Mouse (Mus musculus) gastrocnemius, adult 18-20 months (tissue): ENCODE measurements at regions not wholly inside any gene's neighbourhood (a gene's known extent, or its start where the extent isn't known, plus 50 kb on each side); places are given as distances from the start of the nearest gene placed in this dataset.

ENCODE experiments used
- DNase-seq: peaks from one replicate; pipeline ENCODE4 v3.0.0; 2021; ENCODE audit warnings: low spot score

DNA sequence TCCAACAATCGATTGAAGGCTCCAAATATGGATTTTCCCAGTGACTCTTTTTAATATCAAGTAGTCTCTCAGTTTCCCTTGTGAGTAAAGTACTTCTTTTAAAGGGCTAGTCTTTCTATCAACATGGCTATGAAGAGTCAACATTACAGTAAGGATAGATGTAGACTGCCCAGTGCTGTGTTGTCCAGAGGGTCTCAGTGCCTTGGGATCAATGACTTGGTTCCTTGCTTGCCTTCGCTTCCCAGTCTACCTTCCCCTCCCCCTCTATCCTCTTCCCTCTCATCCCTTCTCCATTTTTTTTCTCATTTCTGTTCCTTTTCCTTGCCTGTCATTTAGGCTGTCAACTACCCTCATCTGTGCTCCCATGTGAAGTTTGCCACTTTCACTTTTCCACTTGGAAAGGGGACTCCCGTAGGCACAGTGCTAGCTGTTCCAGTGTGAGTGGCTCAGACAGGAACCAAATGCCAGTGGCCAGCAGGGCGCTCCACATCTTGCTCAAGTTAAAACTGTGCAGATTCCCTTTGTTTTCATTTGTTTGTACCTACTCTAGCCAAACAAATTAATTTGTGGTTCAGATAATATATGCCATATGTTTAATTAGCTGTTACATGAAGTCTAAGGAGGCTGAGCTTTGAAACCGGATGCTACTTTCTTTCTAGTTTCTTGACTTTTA lies 608.9 kb downstream of the Lmo4 start:
- no peak for DNase-seq

DNA sequence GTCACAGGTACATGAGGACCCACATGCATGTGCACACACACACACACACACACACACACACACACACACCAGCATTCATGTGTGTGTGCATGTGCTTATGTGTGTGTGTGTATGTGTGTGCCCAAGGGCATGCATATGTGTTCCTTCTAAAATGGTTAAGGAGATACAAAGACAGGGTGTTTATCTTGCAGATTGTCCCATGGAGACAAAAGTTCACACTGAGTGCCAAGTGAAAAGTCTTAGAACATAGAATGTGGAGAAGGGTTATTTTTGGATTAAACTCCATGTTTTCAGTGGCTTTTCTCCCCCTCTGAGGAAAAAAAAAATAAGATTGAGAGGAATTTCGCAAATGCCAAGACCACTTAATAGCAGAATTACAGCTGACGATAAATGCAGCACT lies 609.9 kb downstream of the Lmo4 start:
- no peak for DNase-seq

DNA sequence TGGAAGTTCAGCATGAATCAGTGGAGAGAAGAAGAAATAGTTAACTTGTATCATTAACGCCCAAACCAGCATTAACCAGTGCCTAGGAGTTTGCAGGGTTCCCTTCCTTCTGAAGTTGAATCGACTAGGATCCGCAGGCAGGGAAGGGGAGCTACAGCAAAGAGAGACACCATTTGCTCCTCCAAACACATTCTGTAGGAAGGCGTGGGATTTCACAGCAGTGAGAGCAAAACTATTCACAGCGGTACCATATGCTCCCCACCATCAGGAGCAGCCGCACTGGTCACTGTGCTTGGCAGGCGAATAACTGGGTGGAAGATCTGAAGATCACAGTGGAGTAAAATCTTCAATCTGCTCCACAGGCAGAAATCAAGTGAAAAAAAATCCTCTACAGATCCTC lies 610.3 kb downstream of the Lmo4 start:
- no peak for DNase-seq

DNA sequence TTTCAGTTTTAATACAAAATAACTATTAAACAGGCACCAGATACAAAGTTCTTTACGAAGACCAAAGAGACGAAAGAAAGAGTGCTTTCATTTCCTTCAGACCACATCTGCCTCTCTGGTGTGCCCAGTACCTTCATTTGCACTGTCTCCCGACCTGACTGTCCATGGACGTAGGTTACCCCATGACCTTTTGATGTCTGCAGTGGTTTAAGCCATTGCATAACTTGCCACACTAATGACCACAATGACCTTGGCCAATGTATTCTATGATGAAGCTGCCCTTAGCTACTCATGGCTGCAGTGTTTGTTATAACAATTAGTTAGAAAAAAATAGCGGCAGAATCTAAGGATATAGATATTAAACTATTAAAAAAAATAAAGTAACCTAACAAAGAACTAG lies 618.4 kb downstream of the Lmo4 start:
- DNase-seq, result no peak

DNA sequence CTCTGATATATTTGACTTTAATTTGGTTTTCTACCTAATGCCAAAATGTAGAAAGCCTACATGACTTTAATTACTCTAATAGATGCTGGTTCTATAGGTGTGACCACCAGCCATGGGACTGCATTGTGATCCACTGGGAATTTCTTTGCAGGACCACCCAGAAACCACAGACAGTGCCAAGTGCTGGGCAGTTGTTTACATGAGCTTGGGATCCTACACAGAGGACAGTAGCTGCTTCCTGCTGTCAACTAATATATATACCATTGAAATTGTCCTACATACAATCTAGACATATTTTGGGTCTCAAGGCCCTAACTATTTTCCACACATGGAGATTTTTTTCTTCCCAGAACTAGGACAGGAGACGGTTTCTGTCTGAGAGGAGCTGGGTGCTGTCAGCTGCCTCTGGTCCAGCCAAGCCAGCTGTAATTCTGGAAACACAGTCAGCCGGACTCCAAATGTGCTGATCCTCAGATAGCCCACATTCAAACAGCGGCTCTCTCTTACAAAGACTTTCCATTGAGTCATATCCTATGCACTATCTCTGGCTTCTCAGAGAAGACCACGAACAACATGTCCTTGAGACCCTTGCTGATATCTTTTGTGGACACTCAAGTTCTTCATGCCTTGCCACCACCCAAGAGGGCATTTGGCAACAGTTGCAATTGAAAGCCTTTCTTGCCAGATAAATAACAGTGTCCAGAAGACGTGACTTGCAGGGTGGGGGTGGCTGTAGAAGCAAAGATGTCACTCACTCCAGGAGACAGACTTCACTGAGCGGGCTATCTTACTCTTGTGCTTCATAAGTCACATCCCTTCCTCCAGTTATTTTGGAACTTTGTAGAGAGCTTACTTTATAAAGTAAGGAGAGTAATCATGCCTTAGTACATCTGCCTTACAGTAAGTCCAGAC lies 620.1 kb downstream of the Lmo4 start:
- DNase-seq, result no peak

DNA sequence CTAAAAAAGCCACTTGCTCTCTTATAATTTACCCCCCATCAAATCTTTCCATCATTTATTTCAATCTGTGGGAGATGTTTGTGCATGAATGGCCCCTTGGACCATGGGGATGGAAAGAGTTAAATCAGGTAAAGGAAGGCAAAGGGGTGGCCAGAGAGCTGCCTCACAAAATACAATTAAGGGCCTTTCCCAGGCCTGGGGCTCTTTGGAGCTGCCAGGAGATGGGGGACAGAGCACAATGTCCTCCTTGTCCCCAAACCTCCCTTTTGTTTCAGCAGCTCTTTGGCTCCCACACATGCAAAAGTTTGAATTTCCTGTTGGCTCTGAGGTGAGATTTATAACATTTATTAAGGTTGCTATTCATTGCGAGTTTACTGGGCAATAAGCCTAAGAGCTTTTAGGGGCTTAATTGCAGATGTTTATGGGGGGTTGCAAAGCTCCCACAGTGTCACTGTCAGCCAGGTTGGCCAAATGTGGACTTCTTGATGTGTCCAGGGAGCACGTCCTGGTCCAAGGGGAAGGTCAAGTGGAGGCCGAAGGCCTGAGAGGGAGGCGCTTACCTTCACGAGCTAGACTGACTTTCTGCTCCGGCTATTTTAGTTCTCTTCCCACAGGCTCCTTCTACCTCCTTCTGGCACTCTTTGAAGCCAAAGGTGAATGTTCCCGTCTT lies 628.5 kb downstream of the Lmo4 start:
- DNase-seq, result no peak

DNA sequence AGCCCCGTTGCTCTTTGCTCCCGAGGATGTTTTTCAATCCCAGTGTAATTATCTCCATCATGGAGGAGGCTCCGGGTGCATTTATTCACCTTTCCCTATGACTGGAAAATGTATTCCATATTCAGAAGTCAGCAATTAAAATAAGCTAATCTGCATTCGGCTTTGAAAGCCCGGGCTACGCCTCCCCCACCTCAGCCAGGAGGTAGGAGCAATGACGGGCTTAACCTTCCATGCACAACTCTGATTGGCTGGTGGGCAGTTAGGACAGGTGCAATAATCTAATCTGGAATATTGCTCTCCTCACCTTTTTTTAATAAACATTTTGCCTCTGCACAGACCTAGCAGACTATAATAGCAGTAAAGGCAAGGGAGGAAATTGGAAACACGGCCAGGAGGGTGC lies 629.3 kb downstream of the Lmo4 start:
- DNase-seq, result no peak

DNA sequence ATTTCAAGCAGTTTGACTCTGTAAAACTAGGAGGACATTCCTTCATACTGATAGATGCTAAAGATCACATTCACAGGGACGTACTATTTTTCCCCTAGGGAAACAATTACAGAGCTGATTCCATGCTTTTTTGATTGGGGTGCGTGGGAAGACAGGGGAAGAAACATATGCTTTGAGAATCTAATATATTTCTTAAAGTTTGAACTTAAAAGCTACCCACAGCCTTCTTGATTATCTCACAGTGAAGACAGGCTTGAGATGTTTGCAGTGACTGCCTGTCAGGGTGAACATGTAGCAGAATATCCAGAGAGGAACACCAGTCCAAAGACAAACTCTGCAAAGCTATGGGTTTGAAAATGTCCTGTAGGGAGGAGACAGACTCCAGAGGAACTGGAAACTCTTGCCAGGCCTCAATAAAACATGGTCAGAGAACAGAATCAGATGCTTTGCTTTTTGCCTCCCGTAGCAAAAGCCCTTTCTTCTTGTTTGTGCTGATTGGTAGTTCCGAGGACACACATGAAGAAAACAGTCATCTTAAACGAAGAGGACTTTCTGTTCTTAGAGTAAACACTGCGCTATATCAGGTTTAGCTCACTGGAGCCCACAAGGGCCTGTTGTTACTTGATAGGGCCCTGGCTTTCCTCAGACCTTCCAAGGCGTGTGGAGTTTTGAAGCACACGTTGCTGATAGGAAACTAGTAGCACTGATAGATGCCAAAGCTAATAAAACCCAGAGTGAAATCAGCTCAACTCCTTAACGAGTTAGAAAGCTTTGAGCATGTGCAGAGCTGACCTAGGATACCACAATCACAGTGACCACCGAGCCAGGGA lies 630.8 kb downstream of the Lmo4 start:
- DNase-seq, result peak; percentile 8

DNA sequence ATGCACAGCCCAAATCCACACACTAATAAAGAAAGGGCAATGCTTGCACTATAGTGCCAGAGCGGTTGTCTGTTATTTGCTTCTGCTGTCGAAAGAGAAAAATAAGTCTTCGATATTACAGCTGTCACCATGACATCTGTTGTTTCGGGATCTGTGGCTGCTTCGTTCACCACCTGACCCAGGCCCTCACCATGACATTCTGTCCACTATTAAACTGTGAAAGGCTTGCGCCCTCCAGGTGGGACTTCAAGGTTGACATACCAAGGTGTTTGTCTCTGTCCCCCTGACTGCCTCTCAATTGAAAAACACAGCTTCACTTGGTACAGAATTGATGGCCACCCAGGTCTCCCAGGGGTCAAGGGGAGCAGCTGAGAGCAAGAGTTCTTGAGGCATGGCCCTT lies 635.1 kb downstream of the Lmo4 start:
- no peak for DNase-seq

DNA sequence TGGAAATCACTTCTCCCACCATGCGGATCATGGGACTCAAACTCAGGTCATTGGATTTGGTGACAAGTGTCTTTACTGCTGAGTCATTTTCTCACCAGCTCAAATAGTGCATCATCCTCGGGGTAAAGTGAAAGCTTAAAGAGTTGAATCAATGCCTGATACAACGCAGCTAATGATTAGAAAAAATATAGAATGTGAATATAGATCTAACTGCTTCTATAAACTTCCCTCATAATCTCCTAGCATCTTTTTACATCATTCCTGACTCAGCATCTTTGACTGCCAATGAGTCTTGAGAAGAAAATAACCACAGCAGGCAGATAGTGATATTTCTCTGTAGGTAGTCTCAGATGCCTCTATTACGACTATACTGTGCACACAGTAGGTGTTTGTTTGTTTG lies 640.0 kb downstream of the Lmo4 start:
- no peak for DNase-seq

DNA sequence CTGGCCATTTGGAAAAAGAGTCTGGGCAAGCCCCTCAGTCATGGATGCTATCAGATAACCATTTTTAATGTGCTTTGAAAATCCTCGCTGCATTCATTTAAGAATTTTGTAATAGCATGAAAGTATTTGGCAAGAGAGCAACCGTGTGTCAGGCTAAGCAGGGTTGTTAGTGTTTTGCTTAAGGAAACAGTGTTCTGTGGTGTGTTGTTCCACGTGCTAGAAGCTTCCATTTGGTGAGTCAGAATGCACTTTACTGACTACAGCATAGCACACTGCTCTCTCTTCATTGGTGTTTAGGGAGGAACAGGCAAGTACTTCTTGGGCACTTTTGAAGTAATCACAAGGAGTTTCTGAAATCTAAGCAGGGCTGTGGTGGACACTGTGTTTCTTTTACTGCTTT lies 661.0 kb upstream of the Pkn2 start:
- no peak for DNase-seq

DNA sequence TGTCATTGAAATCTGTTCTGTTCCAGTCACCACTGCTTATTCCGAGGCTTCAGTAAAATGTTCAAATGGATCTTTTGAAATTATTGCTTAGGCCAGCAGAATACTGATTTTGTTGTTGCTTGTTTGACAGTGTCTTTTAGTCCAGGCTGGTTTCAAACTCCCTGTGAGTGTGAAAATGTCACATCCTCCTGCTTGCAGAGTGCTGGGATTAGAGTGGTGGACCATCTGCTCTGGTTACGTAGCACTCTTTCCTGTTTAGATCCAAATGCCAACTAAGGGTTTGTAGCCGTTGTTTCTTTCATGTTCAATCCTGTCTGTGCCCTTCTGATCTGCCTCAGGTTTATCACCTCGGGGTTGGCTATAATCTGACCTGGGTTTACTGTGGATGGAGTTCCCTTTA lies 646.2 kb upstream of the Pkn2 start:
- DNase-seq, result no peak

DNA sequence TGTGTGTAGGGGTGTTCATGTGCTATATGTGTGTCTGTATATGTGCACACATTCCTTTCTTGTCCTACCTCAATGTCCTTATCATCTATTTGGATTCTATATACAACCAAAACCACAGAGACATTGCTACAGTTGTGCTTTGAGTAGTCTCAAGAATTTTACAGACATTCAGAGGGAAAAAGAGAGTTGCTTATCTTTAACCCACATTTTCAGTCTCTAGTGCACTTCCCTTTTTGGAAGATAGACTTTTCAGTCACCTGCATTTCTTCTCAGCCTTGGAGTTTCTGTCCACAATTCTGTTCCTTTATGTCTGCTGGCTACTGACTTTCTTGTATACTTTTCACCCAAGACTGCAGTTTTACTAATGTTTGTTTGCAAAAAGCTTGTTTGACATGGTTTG lies 645.5 kb upstream of the Pkn2 start:
- DNase-seq, result no peak

DNA sequence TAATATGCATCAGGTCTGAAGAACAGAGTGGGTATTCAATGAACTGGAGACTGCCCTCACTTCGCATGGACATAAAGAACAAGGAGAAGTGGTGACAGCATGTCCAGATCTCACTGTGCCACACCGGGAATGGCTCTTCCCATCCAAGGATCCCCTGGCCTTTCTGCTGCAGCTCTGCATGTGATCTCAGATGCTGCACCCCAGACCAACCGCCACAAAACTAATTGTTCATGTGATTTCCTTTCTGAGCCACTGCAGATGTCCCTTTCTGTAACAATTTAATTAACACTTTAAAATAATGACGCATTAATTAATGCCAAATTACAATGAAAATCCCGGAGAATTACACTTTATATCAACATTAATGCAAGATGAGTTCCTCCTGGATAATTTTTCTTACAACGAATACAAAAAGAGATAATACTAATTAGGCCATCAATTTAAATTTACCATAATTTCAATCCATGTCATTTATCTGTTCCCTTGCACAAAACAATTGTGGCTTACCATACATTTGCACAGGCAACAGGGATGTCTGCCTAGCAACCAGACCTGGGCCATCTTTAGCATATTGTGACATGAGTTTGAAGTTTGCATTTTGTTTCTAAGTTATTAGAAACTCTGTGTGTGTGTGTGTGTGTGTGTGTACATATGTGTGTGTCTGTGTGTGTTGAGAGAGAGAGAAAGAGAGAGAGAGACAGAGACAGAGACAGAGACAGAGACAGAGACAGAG lies 630.9 kb upstream of the Pkn2 start:
- no peak for DNase-seq

DNA sequence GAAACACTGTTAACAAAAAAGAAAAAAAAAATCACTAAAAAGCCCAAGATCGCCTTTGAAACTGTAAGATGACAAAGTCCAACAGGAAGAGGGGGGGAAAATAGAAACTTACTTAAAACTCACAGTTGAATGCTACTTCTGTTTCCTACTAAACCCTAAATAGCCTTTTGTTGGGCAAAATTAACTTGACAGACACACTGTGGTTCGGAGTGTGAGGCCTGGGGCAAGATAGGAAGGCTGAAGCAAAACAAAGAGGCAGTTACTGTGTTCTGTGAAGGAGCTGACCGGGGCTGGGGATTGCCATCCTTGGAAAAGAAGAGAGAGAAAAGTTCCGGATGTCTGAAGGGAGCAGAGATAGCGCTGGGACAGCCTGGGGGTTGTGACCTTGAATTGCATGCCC lies 627.7 kb upstream of the Pkn2 start:
- no peak for DNase-seq

DNA sequence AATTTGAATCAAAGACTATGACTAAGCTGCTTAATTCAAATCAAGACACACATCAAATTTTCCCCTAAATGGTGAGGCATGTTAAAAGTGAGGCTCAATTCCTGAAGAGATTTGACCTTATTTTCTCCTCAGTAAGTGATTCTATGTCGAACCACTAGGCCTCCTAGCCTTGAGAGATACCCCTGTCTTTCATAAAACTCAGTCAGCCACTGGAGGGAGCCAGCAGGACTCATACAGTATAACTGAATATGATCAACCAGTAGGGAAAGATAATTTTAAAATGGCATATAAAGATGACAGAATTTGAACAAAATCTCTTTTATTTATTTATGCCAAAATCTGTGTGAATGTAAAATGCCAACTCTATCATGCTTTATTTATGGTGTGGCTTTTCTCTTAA lies 626.5 kb upstream of the Pkn2 start:
- DNase-seq, result no peak

DNA sequence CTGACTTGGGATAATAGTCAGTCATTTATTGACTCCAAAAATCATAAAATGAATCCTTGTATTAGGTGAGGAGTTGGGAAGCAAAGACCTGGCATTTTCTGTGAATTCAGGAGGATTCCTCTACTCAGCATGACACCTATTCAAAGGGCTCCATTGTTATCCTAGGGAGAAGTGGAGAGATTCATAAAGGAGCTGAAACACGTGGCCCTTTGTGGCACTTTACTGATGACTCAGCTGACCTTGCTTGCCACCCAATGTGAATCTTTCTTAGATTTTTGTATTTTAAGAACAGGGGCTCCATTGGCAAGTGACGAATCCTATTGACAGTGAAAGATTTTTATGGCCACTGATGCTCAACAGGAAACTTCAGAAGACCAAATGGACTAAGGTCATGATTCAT lies 619.2 kb upstream of the Pkn2 start:
- no peak for DNase-seq

DNA sequence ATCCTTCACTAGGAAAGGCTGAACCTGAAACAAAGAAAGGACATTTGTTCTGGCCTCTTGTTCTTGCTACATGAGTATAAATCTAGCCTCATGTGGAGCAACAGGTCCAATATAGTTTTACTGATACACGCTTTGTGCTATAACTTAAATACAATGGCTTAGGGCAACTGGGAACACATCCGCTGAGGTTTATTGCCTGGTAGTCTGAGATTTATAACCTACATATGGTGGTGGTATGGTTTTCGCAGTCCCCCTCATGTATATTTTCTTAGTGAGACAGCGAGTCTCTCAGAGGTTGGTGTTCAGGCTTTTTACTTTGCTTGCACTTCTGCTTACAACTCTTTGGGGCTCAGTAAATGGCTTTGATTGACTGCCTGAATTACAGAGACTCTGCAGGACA lies 613.6 kb upstream of the Pkn2 start:
- no peak for DNase-seq

DNA sequence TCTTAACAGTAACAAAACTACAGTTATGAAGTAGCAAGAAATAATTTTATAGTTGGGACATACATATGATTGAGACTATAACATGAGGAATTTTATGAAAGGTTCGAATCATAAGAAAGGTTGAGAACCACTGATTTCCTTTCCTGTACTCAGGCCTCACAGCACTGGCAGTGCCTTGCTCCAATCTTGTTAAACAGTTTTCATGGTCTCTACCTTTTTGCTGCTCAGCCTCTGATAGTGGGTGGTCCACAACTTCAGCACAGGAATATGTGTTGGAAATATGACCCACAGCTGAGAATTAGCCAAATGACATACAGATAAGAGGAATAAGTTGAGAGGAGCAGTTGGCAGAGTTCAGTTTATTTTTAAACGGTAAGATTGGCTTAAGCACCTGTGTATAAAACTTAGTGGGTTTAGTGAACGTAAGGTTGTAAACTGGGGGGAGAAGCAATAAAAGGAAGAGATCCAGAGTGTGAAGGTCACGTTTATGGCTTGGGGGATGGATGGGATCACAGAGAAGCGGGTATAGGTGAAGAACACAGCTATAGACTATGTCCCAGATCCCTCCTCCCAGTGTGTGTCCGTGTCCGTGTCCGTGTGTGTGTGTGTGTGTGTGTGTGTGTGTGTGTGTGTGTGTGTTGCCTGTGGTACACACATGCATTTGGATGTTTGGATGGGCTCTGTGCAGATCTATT lies 596.3 kb upstream of the Pkn2 start:
- DNase-seq, result no peak

DNA sequence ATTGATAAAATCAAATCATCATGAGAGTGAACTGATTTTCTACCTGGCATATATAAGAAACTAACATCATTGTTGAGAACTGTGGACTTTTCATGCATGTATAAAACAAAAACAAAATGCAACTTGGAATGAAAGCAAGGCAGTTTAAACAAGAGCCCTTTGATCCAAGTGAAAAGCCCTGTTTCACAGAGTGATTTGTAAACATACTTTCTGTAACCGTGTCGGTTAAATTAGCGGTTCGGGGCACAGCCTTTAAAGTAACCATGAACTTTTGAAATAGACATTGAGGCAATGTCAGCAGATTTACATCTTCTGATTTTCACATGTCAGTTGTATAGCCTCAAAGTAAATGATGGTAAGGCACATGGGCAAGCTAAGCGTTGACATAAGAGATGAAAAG lies 593.7 kb upstream of the Pkn2 start:
- DNase-seq, result no peak
